Mouse (Mus musculus): ENCODE measurements around the gene Olfr1359. TPM values are rescaled to one million over a fixed set of nuclear protein-coding genes. Genes with fewer than 3 reads are reported as not detected.
"Not testable (repeated sequence)": the region's sequence is repeated elsewhere in the genome, so short reads cannot be mapped to it uniquely, and the experiment has no call there.

Olfr1359 gene
- total RNA-seq, 2 experiments from 2014 or later = not detected

DNA sequence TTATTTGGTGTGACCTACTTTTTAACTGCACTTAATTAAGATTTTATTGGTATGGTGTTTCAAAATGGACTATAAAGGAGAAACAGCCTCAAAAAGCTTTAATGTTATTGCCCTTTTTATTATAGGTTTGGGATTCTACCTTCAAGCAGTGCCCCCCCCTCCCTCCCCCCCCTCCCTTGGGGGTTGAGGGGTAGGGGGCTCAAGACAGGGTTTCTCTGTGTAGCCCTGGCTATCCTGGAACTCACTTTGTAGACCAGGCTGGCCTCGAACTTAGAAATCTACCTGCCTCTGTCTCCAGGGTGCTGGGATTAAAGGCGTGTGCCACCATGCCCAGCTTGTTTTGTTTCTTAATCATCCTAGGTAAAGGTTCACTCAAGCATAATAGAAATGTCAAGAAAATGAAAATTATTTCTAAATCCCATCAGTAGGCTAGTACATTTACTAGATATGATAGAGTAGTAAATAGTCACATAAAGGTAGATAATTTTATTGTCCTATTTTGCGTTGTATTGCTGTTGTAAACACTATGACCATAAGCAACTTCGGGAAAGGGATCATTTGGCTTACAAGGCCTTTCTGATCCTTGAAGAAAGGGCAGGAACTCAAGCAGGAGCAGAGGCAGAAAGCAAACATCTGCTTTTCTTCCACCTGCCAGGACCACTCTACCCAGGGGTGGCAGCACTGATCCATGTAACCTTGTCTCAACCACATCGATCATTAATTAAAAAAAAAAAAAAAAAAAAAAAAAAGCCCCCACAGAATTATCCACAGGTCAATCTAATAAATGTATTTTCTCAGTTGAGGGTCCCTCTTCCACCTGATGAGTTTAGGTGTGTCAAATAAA is 25.3 kb downstream of the Olfr1359 start:
- DNase-seq (ENCODE audit: low spot score in 2 of 2) = no peak

DNA sequence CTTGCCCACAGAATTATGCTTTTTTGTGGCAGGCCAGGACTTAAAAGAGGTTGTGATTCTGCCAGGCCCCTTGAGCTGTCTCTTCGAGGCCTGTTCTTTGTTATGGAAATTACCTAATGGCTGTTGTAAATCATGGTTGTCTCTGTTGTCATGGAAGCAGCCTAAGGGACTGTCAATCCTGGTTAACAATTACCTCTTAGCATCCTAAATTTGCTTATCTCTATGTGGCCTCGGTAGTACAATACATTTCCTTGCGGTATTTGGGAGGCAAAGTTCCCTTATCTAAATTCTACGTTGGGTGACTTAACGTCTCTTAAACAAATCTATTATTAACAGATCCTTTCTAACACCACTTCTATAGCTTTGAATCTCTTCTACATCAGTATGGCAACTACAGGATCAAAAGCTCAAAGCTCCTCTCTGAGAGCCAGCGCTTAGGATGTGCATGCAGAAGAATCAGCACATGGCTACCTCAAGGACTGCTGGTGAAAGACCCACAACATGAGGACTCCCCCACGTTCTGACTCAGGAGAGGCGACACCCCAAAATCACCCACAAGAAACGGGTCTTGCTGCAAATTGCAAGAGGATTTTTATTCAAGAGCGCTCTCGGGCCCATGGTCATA is 30.1 kb downstream of the Olfr1359 start:
- DNase-seq (ENCODE audit: low spot score in 2 of 2) = no peak

DNA sequence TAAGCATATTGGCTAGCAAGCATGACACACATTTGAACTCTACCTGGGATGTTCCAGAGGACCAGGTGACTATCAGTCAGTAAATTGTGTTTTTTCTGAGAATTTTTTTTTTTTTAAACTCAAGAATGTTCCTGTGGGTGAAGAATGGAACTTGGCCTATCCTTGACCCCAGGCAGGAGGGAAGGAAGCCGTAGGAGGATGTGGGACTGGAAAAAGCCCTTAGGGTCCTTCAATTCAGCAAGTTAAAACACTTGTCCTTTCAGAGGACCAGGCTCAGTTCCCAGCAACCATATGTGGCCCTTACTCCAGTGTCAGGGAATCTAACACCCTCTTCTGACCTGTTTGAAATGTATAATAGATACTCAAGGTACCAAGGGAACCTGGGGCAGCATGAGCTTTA is 31.6 kb downstream of the Olfr1359 start:
- no peak for DNase-seq (ENCODE audit: low spot score in 2 of 2)

DNA sequence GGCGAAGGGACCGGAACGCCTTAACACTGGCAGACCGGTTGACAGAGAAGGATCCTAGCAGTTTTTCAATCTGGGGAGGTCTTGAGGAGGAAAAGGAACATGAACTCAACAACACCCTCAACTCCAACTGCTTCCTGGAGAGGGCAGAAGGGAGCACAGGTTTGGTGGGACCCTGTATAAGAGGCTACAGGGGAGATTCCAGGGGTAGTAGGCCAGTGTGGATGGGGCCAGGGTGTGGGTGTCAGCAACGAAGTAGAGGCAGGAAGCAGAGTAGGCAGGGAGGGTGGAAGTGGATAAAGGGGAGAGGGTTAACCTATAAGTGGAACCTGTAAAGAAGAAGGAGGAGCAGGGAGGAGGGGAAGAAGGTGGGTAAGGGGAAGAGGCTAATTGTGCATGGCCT is 35.6 kb downstream of the Olfr1359 start:
- no peak for DNase-seq (ENCODE audit: low spot score in 2 of 2)

DNA sequence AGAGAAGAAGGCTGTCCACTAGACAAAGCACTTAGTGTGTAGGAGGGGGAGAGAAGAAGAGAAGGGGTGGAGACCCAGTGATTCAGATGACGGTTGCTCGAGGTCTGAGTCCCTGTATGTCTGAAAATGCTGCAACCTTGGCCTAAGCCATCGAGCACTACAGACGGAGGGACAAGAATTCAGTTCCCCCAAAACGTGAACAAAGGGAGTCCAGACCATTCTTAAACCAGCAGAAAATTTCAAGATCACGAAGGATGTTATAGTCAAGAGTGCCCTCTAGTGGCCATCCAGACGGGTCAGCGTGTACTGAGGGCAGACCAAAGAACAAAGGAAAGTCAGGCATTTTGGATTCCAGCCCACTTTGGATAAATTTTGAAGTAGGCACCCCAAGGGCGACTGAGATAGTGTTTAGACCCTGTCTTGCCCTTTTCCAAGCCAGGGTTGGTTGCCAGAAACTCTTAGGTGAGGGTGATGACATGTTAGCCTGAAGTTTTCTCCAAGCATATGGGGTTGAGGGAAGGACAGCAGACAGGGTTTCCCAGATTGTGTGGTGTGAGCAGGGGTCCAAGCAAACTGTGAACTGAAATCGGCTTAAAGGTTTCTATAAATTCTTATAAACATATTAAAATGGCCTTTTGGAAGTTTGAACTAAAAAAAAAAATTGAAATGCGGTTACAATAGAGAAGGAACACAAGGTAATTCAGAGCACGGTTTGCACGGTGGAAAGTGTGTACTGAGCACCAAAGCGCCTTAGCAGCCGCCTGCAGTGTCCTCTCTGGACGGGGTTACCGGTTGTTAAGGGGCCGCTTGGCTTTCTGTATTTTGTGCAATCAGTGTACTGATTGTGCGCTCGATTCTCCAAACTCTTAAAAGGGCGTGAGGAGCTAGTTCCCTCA is 36.3 kb downstream of the Olfr1359 start:
- DNase-seq (ENCODE audit: low spot score in 2 of 2) = no peak

DNA sequence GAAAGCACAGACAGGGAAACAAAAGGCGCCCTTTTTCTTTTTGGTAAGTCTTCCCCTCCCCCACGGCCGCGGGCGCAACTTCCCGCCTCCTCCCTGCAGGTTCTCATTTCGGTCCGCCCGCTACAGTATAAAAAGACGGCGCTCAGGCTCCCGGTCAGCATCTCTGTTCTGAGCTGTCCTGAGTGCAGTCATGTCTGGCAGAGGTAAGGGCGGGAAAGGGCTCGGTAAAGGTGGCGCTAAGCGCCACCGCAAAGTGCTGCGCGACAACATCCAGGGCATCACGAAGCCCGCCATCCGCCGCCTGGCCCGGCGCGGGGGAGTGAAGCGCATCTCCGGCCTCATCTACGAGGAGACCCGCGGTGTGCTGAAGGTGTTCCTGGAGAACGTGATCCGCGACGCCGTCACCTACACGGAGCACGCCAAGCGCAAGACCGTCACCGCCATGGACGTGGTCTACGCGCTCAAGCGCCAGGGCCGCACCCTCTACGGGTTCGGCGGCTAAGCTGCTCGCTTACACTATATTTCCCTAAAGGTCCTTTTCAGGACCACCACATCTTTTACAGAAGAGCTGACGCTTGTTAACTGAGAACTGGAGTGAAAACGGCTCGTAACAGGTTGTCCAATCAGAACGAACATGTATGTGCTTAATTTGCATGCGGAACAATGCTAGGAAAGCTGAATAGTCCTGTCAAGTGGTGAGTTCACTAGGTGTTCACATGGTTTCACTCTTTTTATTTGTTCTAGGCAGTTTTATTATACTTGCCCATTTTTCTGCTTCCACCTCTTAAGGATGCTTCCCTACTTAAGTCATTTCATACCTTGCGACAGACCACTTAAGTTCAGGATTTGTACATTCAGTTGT is 37.2 kb downstream of the Olfr1359 start, which contains the start of gene Hist1h4j:
Gene Hist1h4j, plus strand, starts transcription at position 159 of the 862 bp plus-strand sequence.
- DNase-seq (ENCODE audit: low spot score in 2 of 2) = peak in 1 of 2 experiments; percentile 41

DNA sequence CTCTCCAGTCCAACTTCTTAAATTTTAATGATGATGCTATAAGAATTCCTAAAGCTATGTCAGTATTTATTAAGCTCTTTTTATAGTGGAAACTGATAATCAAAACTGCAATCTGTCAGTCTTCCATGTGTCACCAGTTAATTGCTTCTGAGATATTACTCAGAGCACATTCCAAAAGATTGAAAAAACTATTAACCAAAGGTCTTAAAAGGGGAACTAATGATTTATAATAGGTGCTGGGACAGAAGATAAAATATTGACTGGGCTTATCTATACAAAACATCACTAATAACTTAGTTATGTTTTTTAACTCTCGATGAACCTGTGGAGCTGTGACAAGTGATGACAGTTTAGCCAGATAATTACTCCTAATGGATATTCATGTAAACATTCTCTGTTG is 47.1 kb downstream of the Olfr1359 start:
- DNase-seq (ENCODE audit: low spot score in 2 of 2) = no peak

DNA sequence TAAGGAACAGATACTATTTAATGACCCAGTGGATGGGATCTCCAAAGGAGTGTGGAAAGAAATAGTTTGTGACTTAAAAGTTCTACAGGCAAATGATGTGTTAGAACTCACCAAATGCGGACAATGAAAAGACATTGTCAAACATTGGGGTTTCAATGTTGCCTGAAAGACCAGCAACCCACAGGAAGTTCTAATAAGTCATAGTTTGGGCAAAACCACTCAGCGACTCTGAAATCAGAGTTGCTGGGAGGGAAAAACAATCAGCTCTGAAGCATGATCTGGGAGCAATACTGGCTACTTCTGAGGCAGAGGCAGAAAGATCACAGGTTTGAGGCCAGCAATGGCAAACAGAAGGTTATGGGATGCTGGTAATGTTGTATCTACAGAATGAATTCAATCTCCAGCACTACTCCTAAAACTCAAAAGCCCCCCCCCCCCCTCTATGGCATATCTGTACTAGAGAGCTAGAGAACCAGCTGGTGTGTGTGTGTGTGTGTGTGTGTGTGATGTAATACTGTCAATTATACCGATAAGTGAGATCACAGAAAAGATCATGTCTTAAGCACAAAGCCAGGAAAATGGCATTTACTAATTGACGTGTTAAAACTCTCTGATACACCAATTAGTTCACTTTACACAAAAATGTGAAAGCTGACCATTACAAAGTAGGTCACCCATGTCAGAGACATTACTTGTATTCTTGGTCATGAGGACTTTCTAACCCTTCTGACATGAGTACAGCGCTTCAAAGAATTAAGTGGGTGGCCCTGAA is 51.7 kb downstream of the Olfr1359 start:
- no peak for DNase-seq (ENCODE audit: low spot score in 2 of 2)

DNA sequence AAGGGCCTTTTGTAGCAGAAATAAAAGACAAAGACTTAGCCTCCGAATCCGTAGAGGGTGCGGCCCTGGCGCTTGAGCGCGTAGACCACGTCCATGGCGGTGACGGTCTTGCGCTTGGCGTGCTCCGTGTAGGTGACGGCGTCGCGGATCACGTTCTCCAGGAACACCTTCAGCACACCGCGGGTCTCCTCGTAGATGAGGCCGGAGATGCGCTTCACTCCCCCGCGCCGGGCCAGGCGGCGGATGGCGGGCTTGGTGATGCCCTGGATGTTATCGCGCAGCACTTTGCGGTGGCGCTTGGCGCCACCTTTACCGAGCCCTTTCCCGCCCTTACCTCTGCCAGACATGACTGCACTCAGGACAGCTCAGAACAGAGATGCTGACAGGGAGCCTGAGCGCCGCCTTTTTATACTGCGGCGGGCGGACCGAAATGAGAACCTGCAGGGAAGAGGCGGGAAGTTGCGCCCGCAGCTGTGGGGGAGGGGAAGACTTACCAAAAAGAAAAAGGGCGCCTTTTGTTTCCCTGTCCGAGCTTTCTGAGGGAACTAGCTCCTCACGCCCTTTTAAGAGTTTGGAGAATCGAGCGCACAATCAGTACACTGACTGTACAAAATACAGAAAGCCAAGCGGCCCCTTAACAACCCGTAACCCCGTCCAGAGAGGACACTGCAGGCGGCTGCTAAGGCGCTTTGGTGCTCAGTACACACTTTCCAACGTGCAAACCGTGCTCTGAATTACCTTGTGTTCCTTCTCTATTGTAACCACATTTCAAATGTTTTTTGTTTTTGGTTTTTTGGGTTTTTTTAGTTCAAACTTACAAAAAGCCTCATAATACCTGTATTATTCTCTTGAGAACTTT is 52.5 kb downstream of the Olfr1359 start, which contains the start of gene Hist1h4k:
Gene Hist1h4k, minus strand, starts transcription at position 347 of the 859 bp plus-strand sequence.
- peak; percentile 82 to 84 for DNase-seq (ENCODE audit: low spot score in 2 of 2)

DNA sequence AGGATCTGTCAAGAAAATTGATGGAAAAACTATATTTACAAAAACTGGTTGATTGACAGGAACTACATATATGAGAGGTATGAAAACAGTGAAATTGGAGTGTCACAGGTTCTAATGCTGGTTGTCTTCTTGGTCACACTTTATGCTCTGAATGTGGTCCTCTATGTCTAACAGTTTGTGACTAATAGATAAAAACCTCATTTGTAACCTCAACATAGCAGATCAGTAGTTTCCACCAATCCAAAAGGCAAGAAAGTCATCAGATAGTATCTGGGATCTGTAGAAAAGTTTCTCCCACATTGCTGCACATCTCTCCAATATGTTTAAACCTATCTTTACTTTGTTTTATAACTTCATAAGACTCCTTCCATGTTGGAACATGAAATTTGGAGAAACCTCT is 53.5 kb downstream of the Olfr1359 start:
- no peak for DNase-seq (ENCODE audit: low spot score in 2 of 2)

DNA sequence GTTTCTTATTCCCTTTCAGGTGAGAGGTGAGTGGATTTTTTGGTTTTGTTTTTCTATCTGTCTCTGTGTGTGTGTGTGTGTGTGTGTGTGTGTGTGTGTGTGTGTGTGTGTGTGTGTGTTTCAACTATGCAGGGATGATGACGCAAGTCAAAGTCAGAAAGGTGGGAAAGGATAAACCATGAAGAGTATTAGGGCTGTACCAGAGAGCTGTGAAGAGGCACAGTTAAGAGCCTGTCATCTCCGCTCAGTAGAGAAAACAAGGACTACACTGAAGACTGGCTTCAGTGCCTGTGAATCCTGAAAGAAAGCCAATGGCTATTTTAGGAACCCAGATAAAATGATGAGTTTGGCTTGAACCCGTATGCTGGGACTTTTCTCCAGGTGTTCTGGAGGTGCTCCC is 53.9 kb downstream of the Olfr1359 start:
- no peak for DNase-seq (ENCODE audit: low spot score in 2 of 2)

DNA sequence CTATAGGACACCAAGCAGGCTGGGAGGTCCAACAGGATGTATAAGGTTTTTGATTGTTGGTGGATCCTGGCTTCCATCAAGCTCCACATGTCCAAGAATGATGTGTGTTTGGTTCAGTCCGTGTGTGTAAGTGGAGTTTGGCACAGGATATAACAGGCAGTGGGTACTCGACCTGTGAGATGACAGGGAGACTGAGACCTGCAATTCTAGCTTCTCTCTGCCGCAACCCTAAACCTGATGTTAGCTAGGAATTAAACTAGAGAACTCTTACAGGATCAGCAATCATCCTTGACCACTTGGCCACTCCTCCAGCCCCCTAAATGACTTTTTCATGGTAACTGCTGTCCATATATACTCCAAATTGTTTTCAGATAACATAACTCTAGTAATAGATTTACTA is 54.4 kb downstream of the Olfr1359 start:
- no peak for DNase-seq (ENCODE audit: low spot score in 2 of 2)

DNA sequence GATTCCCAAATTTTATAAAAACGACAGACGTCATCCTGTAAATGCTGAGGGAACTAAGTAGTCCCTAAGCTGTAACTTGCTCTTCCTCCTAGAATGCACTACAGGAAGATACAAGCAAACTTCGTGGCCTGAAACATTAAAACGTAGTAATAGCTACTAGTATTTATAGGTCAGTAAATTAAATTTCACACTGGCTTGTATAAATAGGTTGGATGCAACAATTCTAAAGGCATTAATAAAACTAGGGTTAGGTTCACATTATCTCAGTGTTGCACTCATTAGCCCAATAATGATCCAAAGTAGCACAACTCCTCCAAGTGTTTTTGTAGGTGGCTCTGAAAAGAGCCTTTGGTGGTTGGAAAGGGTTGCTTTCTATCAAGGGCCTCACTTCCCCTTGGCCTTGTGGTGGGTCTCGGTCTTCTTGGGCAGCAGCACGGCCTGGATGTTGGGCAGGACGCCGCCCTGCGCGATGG is 55.2 kb downstream of the Olfr1359 start:
- DNase-seq (ENCODE audit: low spot score in 2 of 2) = no peak

DNA sequence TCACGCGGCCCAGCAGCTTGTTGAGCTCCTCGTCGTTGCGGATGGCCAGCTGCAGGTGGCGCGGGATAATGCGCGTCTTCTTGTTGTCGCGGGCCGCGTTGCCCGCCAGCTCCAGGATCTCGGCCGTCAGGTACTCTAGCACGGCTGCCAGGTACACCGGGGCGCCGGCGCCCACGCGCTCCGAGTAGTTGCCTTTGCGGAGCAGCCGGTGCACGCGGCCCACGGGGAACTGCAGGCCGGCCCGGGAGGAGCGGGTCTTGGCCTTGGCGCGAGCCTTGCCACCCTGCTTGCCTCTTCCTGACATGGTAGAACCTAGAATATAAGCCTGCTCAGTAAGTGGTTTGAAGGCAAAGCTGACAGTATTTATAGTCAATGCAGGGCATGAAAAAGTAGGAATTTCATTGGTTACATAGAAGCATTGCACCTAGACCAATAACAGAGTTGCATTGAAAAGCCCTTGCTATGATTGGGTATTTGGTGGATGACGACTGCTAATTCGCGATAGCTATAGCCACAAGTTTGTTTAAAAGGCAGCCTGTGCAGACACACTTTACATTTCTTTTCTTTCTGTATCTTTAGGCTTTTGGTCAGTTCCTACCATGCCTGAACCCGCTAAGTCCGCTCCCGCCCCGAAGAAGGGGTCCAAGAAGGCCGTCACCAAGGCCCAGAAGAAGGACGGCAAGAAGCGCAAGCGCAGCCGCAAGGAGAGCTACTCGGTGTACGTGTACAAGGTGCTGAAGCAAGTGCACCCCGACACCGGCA is 55.8 kb downstream of the Olfr1359 start, which contains the start of the genes Hist1h2ak and Hist1h2bn:
Gene Hist1h2ak, minus strand, starts transcription at position 304 of the 762 bp plus-strand sequence.
Gene Hist1h2bn, plus strand, starts transcription at position 600 of the 762 bp plus-strand sequence.
- DNase-seq (ENCODE audit: low spot score in 2 of 2) = peak in 1 of 2 experiments; percentile 34

DNA sequence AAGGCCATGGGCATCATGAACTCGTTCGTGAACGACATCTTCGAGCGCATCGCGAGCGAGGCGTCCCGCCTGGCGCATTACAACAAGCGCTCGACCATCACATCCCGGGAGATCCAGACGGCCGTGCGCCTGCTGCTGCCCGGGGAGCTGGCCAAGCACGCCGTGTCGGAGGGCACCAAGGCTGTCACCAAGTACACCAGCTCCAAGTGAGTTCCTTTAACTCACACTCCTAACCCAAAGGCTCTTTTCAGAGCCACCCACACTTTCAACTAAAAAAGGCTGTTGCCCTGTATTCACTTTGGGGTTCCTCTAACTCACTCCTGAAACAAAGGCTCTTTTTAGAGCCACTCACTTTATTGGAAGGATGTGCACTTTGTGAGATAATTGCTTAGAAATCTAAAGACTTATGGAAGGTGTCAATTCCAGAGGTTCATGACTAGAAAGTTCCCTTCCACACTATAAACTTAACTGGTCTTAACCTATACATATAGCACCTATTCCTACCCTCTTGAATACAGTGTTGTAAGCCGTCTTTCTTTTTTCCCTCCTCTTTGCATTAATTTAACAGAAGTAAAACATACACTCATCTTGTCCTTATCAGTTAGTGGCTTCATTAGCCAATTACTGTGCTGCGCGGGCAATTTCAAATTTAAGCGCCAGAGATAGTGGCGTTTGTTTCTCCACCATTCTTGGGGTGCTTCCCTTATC is 56.5 kb downstream of the Olfr1359 start:
- not testable (repeated sequence) for DNase-seq (ENCODE audit: low spot score in 2 of 2)

DNA sequence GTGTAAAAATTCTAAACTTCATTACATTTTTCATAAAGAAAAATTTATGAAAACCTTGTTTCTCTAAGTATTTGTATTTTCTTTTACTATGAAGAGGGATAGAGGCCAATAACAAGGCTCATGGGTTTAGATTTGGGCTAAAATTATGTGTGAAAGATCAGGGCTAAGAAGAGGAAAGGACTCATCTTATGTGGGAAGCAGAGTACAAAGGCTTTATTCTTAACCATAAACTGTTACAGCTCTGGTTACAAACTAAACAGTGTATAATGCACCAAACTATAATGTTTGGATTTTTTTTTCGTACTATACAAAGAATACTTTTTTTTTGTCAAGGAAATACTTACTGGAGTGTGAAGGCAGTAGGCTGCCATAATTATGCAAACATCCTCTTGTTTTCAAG is 57.8 kb downstream of the Olfr1359 start:
- DNase-seq (ENCODE audit: low spot score in 2 of 2) = no peak
